Mouse (Mus musculus): ENCODE measurements around the gene Rps25. TPM values are rescaled to one million over a fixed set of nuclear protein-coding genes. Genes with fewer than 3 reads are reported as not detected.
"Not testable (repeated sequence)": the region's sequence is repeated elsewhere in the genome, so short reads cannot be mapped to it uniquely, and the experiment has no call there.

Gene Rps25
- polyA plus RNA-seq, 1 experiment from 2014 or later, result 1,463 TPM

- not testable (repeated sequence) for H3K27ac ChIP-seq; H3K4me3 ChIP-seq; H3K36me3 ChIP-seq; H3K27me3 ChIP-seq (ENCODE audit: insufficient read depth, poor library complexity, severe bottlenecking); DNase-seq (ENCODE audit: low spot score); H3K4me1 ChIP-seq; H3K9me3 ChIP-seq
- 76% methylated on average over 7 of the region's 7 CpGs for WGBS
Observed at GRCm38 (mm10) chr9:44444402-44445025, 37.6 kb downstream of the Rps25 start.

DNA sequence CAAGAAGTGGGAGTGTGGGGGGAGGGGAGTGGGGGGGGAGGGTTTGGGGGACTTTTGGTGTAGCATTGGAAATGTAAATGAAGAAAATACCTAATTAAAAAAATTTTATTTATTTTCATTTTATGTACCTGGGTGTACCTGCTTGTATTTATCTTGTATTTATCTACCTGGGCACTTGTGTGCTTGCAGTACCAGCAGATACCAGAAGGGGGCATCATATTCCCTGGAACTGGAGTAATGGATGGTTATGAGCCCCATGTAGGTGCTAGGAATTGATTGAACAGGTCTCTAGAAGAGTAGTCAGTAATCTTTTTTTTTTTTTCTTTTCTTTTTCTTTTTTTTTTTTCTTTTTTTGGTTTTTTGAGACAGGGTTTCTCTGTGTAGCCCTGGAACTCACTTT, 43.4 kb downstream of the Rps25 start:
- Histone ChIP-seq H3K9me3 (no peaks in the 10 kb centered on the region), H3K27me3 (ENCODE audit: insufficient read depth, poor library complexity, severe bottlenecking) (peaks cover 40% of the 10 kb centered on the region), H3K4me1 (peaks cover 6% of the 10 kb centered on the region), H3K27ac (no peak overlapping the region), H3K36me3 (no peaks in the 10 kb centered on the region), H3K4me3 (no peak overlapping the region)
- no peak for DNase-seq (ENCODE audit: low spot score)

- WGBS, result 5% methylated on average over 14 of the region's 14 CpGs
Observed at GRCm38 (mm10) chr9:44454132-44454890, 47.4 kb downstream of the Rps25 start.

GRCm38 (mm10) chr9:44454891-44455220, 47.9 kb downstream of the Rps25 start, which contains the start of gene Upk2:
Upk2 (minus strand) TSS chr9:44454976.
- H3K36me3 ChIP-seq, result no peaks in the 10 kb centered on the region
- H3K4me1 ChIP-seq, result peaks cover 13% of the 10 kb centered on the region
- WGBS, result 17% methylated on average over 4 of the region's 4 CpGs
- no peak for DNase-seq (ENCODE audit: low spot score)
- H3K4me3 ChIP-seq, result peak within 1 kb of the TSS; percentile 5; the same call in 1 of the 2 replicates
- H3K27me3 ChIP-seq (ENCODE audit: insufficient read depth, poor library complexity, severe bottlenecking), result peaks cover 68% of the 10 kb centered on the region
- H3K27ac ChIP-seq, result no peak within 1 kb of the TSS
- H3K9me3 ChIP-seq, result no peaks in the 10 kb centered on the region

More at GRCm38 (mm10) chr9:44454132-44454890, 47.4 kb downstream of the Rps25 start:
- H3K27ac ChIP-seq, result no peak overlapping the region
- H3K27me3 ChIP-seq (ENCODE audit: insufficient read depth, poor library complexity, severe bottlenecking), result peaks cover 68% of the 10 kb centered on the region
- peaks cover 13% of the 10 kb centered on the region for H3K4me1 ChIP-seq
- peak; percentile 88 for DNase-seq (ENCODE audit: low spot score)
- H3K36me3 ChIP-seq, result no peaks in the 10 kb centered on the region
- H3K4me3 ChIP-seq, result peak overlapping the region; percentile 5; the same call in 1 of the 2 replicates
- H3K9me3 ChIP-seq, result no peaks in the 10 kb centered on the region

GRCm38 (mm10) chr9:44457035-44457742, 50.2 kb downstream of the Rps25 start:
- no peaks in the 10 kb centered on the region for H3K9me3 ChIP-seq
- H3K4me1 ChIP-seq, result peaks cover 13% of the 10 kb centered on the region
- no peak overlapping the region for H3K27ac ChIP-seq
- no peaks in the 10 kb centered on the region for H3K36me3 ChIP-seq
- no peak overlapping the region for H3K4me3 ChIP-seq
- 9% methylated on average over 11 of the region's 11 CpGs for WGBS
- DNase-seq (ENCODE audit: low spot score), result no peak
- H3K27me3 ChIP-seq (ENCODE audit: insufficient read depth, poor library complexity, severe bottlenecking), result peaks cover 63% of the 10 kb centered on the region

Small RNA genes within 50 kb of the gene (microRNA-seq; reads per million reads assigned to microRNA genes)
- gene Mir7085, result not detected

Other genes starting within 250 kb of the Rps25 start
- 16.2 and 16.3 TPM in 2 replicates for gene Cbl, start 173.1 kb upstream of the Rps25 start, polyA plus RNA-seq (2016; fragmentation: Nextera tagmentation; extraction: Ambion mirVana)
- not detected in 2 replicates for gene Ccdc153, start 166.5 kb upstream of the Rps25 start, polyA plus RNA-seq (2016; fragmentation: Nextera tagmentation; extraction: Ambion mirVana)
- not detected in 2 replicates for gene Pdzd3, start 155.7 kb upstream of the Rps25 start, polyA plus RNA-seq (2016; fragmentation: Nextera tagmentation; extraction: Ambion mirVana)
- gene Nlrx1, start 138.5 kb upstream of the Rps25 start, polyA plus RNA-seq (2016; fragmentation: Nextera tagmentation; extraction: Ambion mirVana), result 3.1 and 4.7 TPM in 2 replicates
- 3.4 and 3.9 TPM in 2 replicates for gene Abcg4, start 118.5 kb upstream of the Rps25 start, polyA plus RNA-seq (2016; fragmentation: Nextera tagmentation; extraction: Ambion mirVana)
- gene Hinfp, start 101.5 kb upstream of the Rps25 start, polyA plus RNA-seq (2016; fragmentation: Nextera tagmentation; extraction: Ambion mirVana), result 23.5 and 25.0 TPM in 2 replicates
- gene C2cd2l, start 86.9 kb upstream of the Rps25 start, polyA plus RNA-seq (2016; fragmentation: Nextera tagmentation; extraction: Ambion mirVana), result 6.9 and 9.5 TPM in 2 replicates
- 35.2 and 36.6 TPM in 2 replicates for gene Dpagt1, start 81.1 kb upstream of the Rps25 start, polyA plus RNA-seq (2016; fragmentation: Nextera tagmentation; extraction: Ambion mirVana)
- gene H2afx, start 72.4 kb upstream of the Rps25 start, polyA plus RNA-seq (2016; fragmentation: Nextera tagmentation; extraction: Ambion mirVana), result 258 and 270 TPM in 2 replicates
- gene Hmbs, start 62.9 kb upstream of the Rps25 start, polyA plus RNA-seq (2016; fragmentation: Nextera tagmentation; extraction: Ambion mirVana), result 276 and 285 TPM in 2 replicates
- gene Vps11, start 45.5 kb upstream of the Rps25 start, polyA plus RNA-seq (2016; fragmentation: Nextera tagmentation; extraction: Ambion mirVana), result 22.8 and 26.3 TPM in 2 replicates
- 23.4 and 25.0 TPM in 2 replicates for gene Hyou1, start 27.6 kb upstream of the Rps25 start, polyA plus RNA-seq (2016; fragmentation: Nextera tagmentation; extraction: Ambion mirVana)
- 25.3 and 33.4 TPM in 2 replicates for gene Slc37a4, start 10.3 kb upstream of the Rps25 start, polyA plus RNA-seq (2016; fragmentation: Nextera tagmentation; extraction: Ambion mirVana)
- gene Trappc4, start 461 bp downstream of the Rps25 start, polyA plus RNA-seq (2016; fragmentation: Nextera tagmentation; extraction: Ambion mirVana), result 104 and 117 TPM in 2 replicates
- 21.9 and 28.0 TPM in 2 replicates for gene Ccdc84, start 11.4 kb downstream of the Rps25 start, polyA plus RNA-seq (2016; fragmentation: Nextera tagmentation; extraction: Ambion mirVana)
- not detected in 2 replicates for gene Foxr1, start 34.0 kb downstream of the Rps25 start, polyA plus RNA-seq (2016; fragmentation: Nextera tagmentation; extraction: Ambion mirVana)
- gene Upk2, start 47.8 kb downstream of the Rps25 start, polyA plus RNA-seq (2016; fragmentation: Nextera tagmentation; extraction: Ambion mirVana), result 0.26 TPM in 1 of 2 replicates, not detected in the other
- gene Bcl9l, start 75.7 kb downstream of the Rps25 start, polyA plus RNA-seq (2016; fragmentation: Nextera tagmentation; extraction: Ambion mirVana), result 7.6 and 9.6 TPM in 2 replicates
- gene Cxcr5, start 154.7 kb downstream of the Rps25 start, polyA plus RNA-seq (2016; fragmentation: Nextera tagmentation; extraction: Ambion mirVana), result not detected in 2 replicates
- gene Ddx6, start 197.8 kb downstream of the Rps25 start, polyA plus RNA-seq (2016; fragmentation: Nextera tagmentation; extraction: Ambion mirVana), result 12.6 and 12.7 TPM in 2 replicates

All from heart, embryonic 10.5 days (tissue).